Mouse (Mus musculus) heart, postnatal 0 days (tissue): ENCODE measurements around the gene Zfp609.

Experiments
- CTCF ChIP-seq: IDR thresholded peaks from 2 replicates; pipeline ENCODE4 v1.5.1; 2016; ENCODE audit warnings: antibody characterized with exemption, control low read depth, low read depth
- EP300 ChIP-seq: IDR thresholded peaks from 2 replicates; pipeline ENCODE4 v1.6.1; 2016; ENCODE audit warnings: antibody characterized with exemption, low read depth

DNA sequence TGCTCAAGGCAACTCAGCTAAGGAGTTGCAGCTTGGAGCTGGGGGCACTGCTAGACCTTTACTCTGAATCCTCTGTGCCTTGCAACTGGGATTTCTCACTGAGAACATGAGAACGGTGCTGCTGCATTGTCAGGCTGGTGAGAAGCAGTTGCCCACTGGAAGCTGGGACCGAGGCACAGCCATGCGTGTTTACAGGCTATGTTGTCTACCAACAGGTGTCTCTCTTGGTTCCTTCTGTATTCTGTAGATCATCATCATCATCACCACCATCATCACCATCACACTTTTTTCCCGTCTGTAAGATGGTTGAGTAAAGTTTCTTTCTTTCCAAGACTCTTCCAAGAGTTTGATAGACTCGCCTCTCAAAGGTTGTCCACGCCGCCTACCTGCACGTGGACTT, 159.7 kb downstream of the Zfp609 start, which contains the start of gene Oaz2:
- TF ChIP-seq CTCF = no peak
- no peak for TF ChIP-seq EP300
